ENCODE assay signal across 25 mouse cellular contexts in the genomic region with DNA sequence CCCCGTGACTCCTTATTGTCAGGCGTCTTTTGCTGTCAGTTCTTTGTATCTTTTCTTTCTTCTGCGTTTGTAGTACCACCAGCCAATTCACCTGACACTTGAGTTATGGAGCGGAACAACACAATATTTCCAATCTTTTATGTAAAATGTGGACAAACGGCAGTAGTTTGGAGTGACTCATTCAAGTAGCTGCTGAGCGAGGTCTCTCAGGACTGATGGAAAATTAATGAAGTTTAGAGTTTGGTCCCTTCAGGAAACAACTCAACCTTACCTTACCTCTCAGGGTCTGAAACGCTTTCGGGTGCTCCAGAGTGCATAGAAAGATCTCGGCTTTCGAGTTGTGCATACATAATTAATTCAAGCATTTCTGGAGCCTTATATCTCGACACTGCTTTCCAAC.
"Had no signal": no experiment of that assay in that cellular context is flagged by ENCODE, and none has a peak within 500 bp of the region (broad histone marks: within the 10 kb centered on the region; RNA-seq: fewer than 3 reads in every experiment).

No protein-coding gene starts in this region.

- ATAC-seq: forebrain, embryonic 13.5 days; forebrain, embryonic 14.5 days; forebrain, embryonic 15.5 days had no signal

- H3K9ac ChIP-seq: embryonic facial prominence, embryonic 12.5 days; embryonic facial prominence, embryonic 13.5 days; embryonic facial prominence, embryonic 15.5 days; forebrain, embryonic 12.5 days; forebrain, embryonic 13.5 days; forebrain, embryonic 15.5 days; forebrain, postnatal 0 days had no signal

- H3K27me3 ChIP-seq: embryonic facial prominence, embryonic 12.5 days; embryonic facial prominence, embryonic 13.5 days; embryonic facial prominence, embryonic 15.5 days; forebrain, embryonic 12.5 days; forebrain, embryonic 13.5 days; forebrain, embryonic 15.5 days had no signal

- DNase-seq: cerebellum, adult 2 months; cerebellum, adult 8-10 months; cerebellum, adult 9-10 months; cerebellum, adult 9-11 months; cerebellum, postnatal 25 days; cerebellum, postnatal 36 days; embryo, embryonic 11 days; forebrain, postnatal 0 days; gastrocnemius, adult 2 months; gastrocnemius, postnatal 10 days; gastrocnemius, postnatal 14 days; gastrocnemius, postnatal 25 days; gastrocnemius, postnatal 36 days; heart, adult 11 months; heart, adult 18-20 months had no signal

- H3K4me1 ChIP-seq: forebrain, embryonic 13.5 days; forebrain, embryonic 15.5 days had no signal

- H3K27ac ChIP-seq: embryonic facial prominence, embryonic 10.5 days; embryonic facial prominence, embryonic 12.5 days; embryonic facial prominence, embryonic 13.5 days; embryonic facial prominence, embryonic 15.5 days; forebrain, embryonic 10.5 days; forebrain, embryonic 12.5 days; forebrain, embryonic 13.5 days; forebrain, embryonic 15.5 days; gastrocnemius, adult 2 months had no signal

- H3K36me3 ChIP-seq: embryonic facial prominence, embryonic 10.5 days; embryonic facial prominence, embryonic 12.5 days; embryonic facial prominence, embryonic 13.5 days; embryonic facial prominence, embryonic 15.5 days; forebrain, embryonic 10.5 days; forebrain, embryonic 12.5 days; forebrain, embryonic 15.5 days had no signal

- H3K4me2 ChIP-seq: embryonic facial prominence, embryonic 12.5 days; embryonic facial prominence, embryonic 13.5 days; embryonic facial prominence, embryonic 15.5 days; forebrain, embryonic 12.5 days; forebrain, embryonic 13.5 days; forebrain, embryonic 15.5 days had no signal

- H3K4me3 ChIP-seq: embryonic facial prominence, embryonic 10.5 days; embryonic facial prominence, embryonic 12.5 days; embryonic facial prominence, embryonic 13.5 days; embryonic facial prominence, embryonic 15.5 days; erythroblast, embryonic 14.5 days; forebrain, embryonic 10.5 days; forebrain, embryonic 12.5 days; forebrain, embryonic 13.5 days; forebrain, embryonic 15.5 days; gastrocnemius, adult 2 months had no signal

- H3K9me3 ChIP-seq: embryonic facial prominence, embryonic 10.5 days; embryonic facial prominence, embryonic 12.5 days; embryonic facial prominence, embryonic 13.5 days; embryonic facial prominence, embryonic 15.5 days; forebrain, embryonic 10.5 days; forebrain, embryonic 12.5 days; forebrain, embryonic 13.5 days; forebrain, embryonic 15.5 days had no signal
